Comparison of ENCODE assay signal across 9 mouse cellular contexts in genomic region chr1:75486561-75486960, GRCm38 (mm10). TPM values are rescaled to one million over a fixed set of nuclear protein-coding genes. Genes with fewer than 3 reads are reported as not detected.
DNase-seq lines count a peak whose midpoint lies in the region; ATAC-seq and TF ChIP-seq lines count a peak whose summit lies in the region.
"Had no signal": no experiment of that assay in that cellular context is flagged by ENCODE, and none has a peak within 500 bp of the region (broad histone marks: within the 10 kb centered on the region; RNA-seq: fewer than 3 reads in every experiment).

No protein-coding gene starts in this region.

- peak overlapping the region; percentile 91 for H3K4me2 ChIP-seq in hindbrain, embryonic 16.5 days (ENCODE audit: low read length)
- peak overlapping the region; percentile 89 for H3K4me2 ChIP-seq in limb, embryonic 15.5 days

- in situ Hi-C loops in ES-E14 (cut with MboI; ENCODE audit: low sequenced_read_pairs in 2 of 2, unreplicated experiment in 2 of 2), result no loop called here

- no peaks in the 10 kb centered on the region for H3K9me3 ChIP-seq in ES-E14 (ENCODE audit: control insufficient read depth, insufficient read depth, low read depth, low read length)
- no peaks in the 10 kb centered on the region for H3K9me3 ChIP-seq in hindbrain, embryonic 16.5 days (ENCODE audit: control insufficient read depth, low read length)
- no peaks in the 10 kb centered on the region for H3K9me3 ChIP-seq in limb, embryonic 15.5 days

- H3K27ac ChIP-seq in ES-E14 (ENCODE audit: insufficient read depth, low read depth, low read length, poor library complexity, severe bottlenecking), result no peak overlapping the region
- H3K27ac ChIP-seq in hindbrain, embryonic 16.5 days (ENCODE audit: low read depth, low read length), result no peak overlapping the region
- H3K27ac ChIP-seq in limb, embryonic 15.5 days, result no peak overlapping the region

- peak overlapping the region; percentile 80 to 93; a peak in 3 of 4 replicates for H3K4me3 ChIP-seq in ES-E14 (ENCODE audit: insufficient read depth in 1 of 2, low read depth in 1 of 2, low read length in 2 of 2, poor library complexity in 1 of 2, severe bottlenecking in 1 of 2)
- no peak overlapping the region; the same call in 1 of the 2 replicates for H3K4me3 ChIP-seq in hindbrain, embryonic 16.5 days (ENCODE audit: low read length)
- no peak overlapping the region for H3K4me3 ChIP-seq in limb, embryonic 15.5 days

- H3K36me3 ChIP-seq in ES-E14 (ENCODE audit: control insufficient read depth, insufficient read depth, low read length, poor library complexity, severe bottlenecking), result no peaks in the 10 kb centered on the region
- H3K36me3 ChIP-seq in hindbrain, embryonic 16.5 days (ENCODE audit: control insufficient read depth, insufficient read depth, low read length), result peaks cover 18% of the 10 kb centered on the region
- H3K36me3 ChIP-seq in limb, embryonic 15.5 days, result peaks cover 37% of the 10 kb centered on the region

- WGBS in hindbrain, embryonic 16.5 days, result 10% methylated on average over 24 of the region's 24 CpGs
- WGBS in limb, embryonic 15.5 days, result 6% methylated on average over 24 of the region's 24 CpGs

- peak; percentile 32 for DNase-seq in CD4-positive, CD25-positive, alpha-beta regulatory T cell, adult 2 months (ENCODE audit: low read depth, low spot score)
- no peak for DNase-seq in ES-E14 (ENCODE audit: low read depth, low spot score)
- no peak for DNase-seq in lung, postnatal 14 days
- no peak for DNase-seq in right cerebral cortex, postnatal 10 days (ENCODE audit: low spot score in 2 of 2)
- no peak for DNase-seq in cerebellum, postnatal 4 days (ENCODE audit: low spot score in 2 of 2)

- H3K27me3 ChIP-seq in hindbrain, embryonic 16.5 days (replicated peaks; ENCODE audit: control insufficient read depth, insufficient read depth, low read length), result peaks cover 24% of the 10 kb centered on the region
- peaks cover 78% of the 10 kb centered on the region for H3K27me3 ChIP-seq in limb, embryonic 15.5 days

- ATAC-seq in CD4-positive, CD25-positive, alpha-beta regulatory T cell, adult 4 months, result no peak
- ATAC-seq in hindbrain, embryonic 16.5 days, result 0 out of 2 replicates have a peak, but pooled peaks have one; percentile 5
- ATAC-seq in limb, embryonic 15.5 days (ENCODE audit: insufficient number of reproducible peaks, low FRiP score, low TSS enrichment, low read depth), result no peak

- H3K4me1 ChIP-seq in ES-E14 (ENCODE audit: control insufficient read depth in 2 of 2, insufficient read depth in 2 of 2, low read length in 2 of 2, poor library complexity in 1 of 2), result peaks cover 5 to 14% of the 10 kb centered on the region in 2 experiments; a peak in 2 of 4 replicates
- H3K4me1 ChIP-seq in hindbrain, embryonic 16.5 days (ENCODE audit: control insufficient read depth, insufficient read depth, low read depth, low read length), result peaks cover 12% of the 10 kb centered on the region
- H3K4me1 ChIP-seq in limb, embryonic 15.5 days, result peaks cover 24% of the 10 kb centered on the region

- H3K9ac ChIP-seq in ES-E14 (ENCODE audit: insufficient read depth, low read depth, low read length, poor library complexity, severe bottlenecking), result no peak overlapping the region; the same call in 1 of the 2 replicates
- H3K9ac ChIP-seq in hindbrain, embryonic 16.5 days (ENCODE audit: low read depth, low read length), result no peak overlapping the region
- no peak overlapping the region for H3K9ac ChIP-seq in limb, embryonic 15.5 days

TF ChIP-seq in ES-E14, 5 proteins besides CTCF, POLR2A, EP300 and RAD21:
- no peak for TF ChIP-seq CHD2 (IDR thresholded peaks at IDR 0.05; ENCODE audit: low read depth, low read length)
- TF ChIP-seq ZNF384 (IDR thresholded peaks at IDR 0.05; ENCODE audit: low read depth, low read length), result no peak
- TF ChIP-seq HCFC1 (IDR thresholded peaks at IDR 0.05; ENCODE audit: borderline replicate concordance, insufficient read depth, low read length), result no peak
- no peak for TF ChIP-seq MAFK (IDR thresholded peaks at IDR 0.05; ENCODE audit: insufficient read depth, low read depth, low read length)
- TF ChIP-seq ZC3H11A (IDR thresholded peaks at IDR 0.05; ENCODE audit: borderline replicate concordance, low read depth, low read length), result no peak

RNA-seq across cellular contexts. Expression of gene Tmem198, which starts 7.2 kb away (rescaled TPM):
- polyA plus RNA-seq in CD4-positive, CD25-positive, alpha-beta regulatory T cell, adult 4 months (2017; shearing (Covaris generic)), result not detected
- 1.6 TPM in 2 replicates for total RNA-seq in ES-E14 (2012; rRNA removed)
- 50.5 and 52.5 TPM in 2 replicates for polyA plus RNA-seq in hindbrain, embryonic 16.5 days (2015; fragmentation: Nextera tagmentation; extraction: Ambion mirVana)
- 0.74 and 0.79 TPM in 2 replicates for polyA plus RNA-seq in limb, embryonic 15.5 days (2015; fragmentation: Nextera tagmentation; extraction: Ambion mirVana)
- total RNA-seq: hematopoietic stem cell, adult 5-6 weeks had no signal

RNA-seq across cellular contexts. Expression of gene Chpf, which starts 7.5 kb away (rescaled TPM):
- polyA plus RNA-seq in CD4-positive, CD25-positive, alpha-beta regulatory T cell, adult 4 months (2017; shearing (Covaris generic)), result 1 to 10 TPM; 5.2 to 5.6 TPM
- 43.5 and 80.3 TPM in 2 replicates for total RNA-seq in ES-E14 (2012; rRNA removed)
- 42.1 and 46.4 TPM in 2 replicates for polyA plus RNA-seq in hindbrain, embryonic 16.5 days (2015; fragmentation: Nextera tagmentation; extraction: Ambion mirVana)
- 51.7 and 58.8 TPM in 2 replicates for polyA plus RNA-seq in limb, embryonic 15.5 days (2015; fragmentation: Nextera tagmentation; extraction: Ambion mirVana)

RNA-seq across cellular contexts. Expression of gene Obsl1, which starts 19.7 kb away (rescaled TPM):
- polyA plus RNA-seq in CD4-positive, CD25-positive, alpha-beta regulatory T cell, adult 4 months (2017; shearing (Covaris generic)), result not detected
- 45.0 and 52.2 TPM in 2 replicates for total RNA-seq in ES-E14 (2012; rRNA removed)
- polyA plus RNA-seq in hindbrain, embryonic 16.5 days (2015; fragmentation: Nextera tagmentation; extraction: Ambion mirVana), result 25.4 and 26.1 TPM in 2 replicates
- 83.7 and 90.9 TPM in 2 replicates for polyA plus RNA-seq in limb, embryonic 15.5 days (2015; fragmentation: Nextera tagmentation; extraction: Ambion mirVana)

RNA-seq across cellular contexts. Expression of gene Inha, which starts 20.3 kb away (rescaled TPM):
- not detected for polyA plus RNA-seq in CD4-positive, CD25-positive, alpha-beta regulatory T cell, adult 4 months (2017; shearing (Covaris generic))
- total RNA-seq in ES-E14 (2012; rRNA removed), result 0.80 and 1.6 TPM in 2 replicates
- 17.9 and 18.7 TPM in 2 replicates for polyA plus RNA-seq in hindbrain, embryonic 16.5 days (2015; fragmentation: Nextera tagmentation; extraction: Ambion mirVana)
- 11.2 and 12.2 TPM in 2 replicates for polyA plus RNA-seq in limb, embryonic 15.5 days (2015; fragmentation: Nextera tagmentation; extraction: Ambion mirVana)

RNA-seq across cellular contexts. Expression of gene Stk11ip, which starts 34.8 kb away (rescaled TPM):
- polyA plus RNA-seq in CD4-positive, CD25-positive, alpha-beta regulatory T cell, adult 4 months (2017; shearing (Covaris generic)), result 10 to 100 TPM in 1 of 2 experiments, 1 to 10 TPM in 1; 10.0 to 18.3 TPM
- 26.8 and 41.8 TPM in 2 replicates for total RNA-seq in ES-E14 (2012; rRNA removed)
- 20.4 and 23.9 TPM in 2 replicates for polyA plus RNA-seq in hindbrain, embryonic 16.5 days (2015; fragmentation: Nextera tagmentation; extraction: Ambion mirVana)
- polyA plus RNA-seq in limb, embryonic 15.5 days (2015; fragmentation: Nextera tagmentation; extraction: Ambion mirVana), result 19.9 and 20.2 TPM in 2 replicates

Comparison
In these comparisons a context has a peak if more than half of its experiments do, and no peak if none do; other contexts are left out.
1. H3K4me3 ChIP-seq: peak in ES-E14 (2 of 2); none in hindbrain, embryonic 16.5 days (single experiment) and limb, embryonic 15.5 days (single experiment).
2. RNA of gene Tmem198, which starts 7.2 kb away (polyA plus RNA-seq): 50.5 to 52.5 TPM in hindbrain, embryonic 16.5 days; 0.74 to 0.79 TPM in limb, embryonic 15.5 days and not detected in CD4-positive, CD25-positive, alpha-beta regulatory T cell, adult 4 months; every median in the first group is over 10 times any median in the second.
3. RNA of gene Obsl1, which starts 19.7 kb away (polyA plus RNA-seq): 83.7 to 90.9 TPM in limb, embryonic 15.5 days and 25.4 to 26.1 TPM in hindbrain, embryonic 16.5 days; not detected in CD4-positive, CD25-positive, alpha-beta regulatory T cell, adult 4 months; every median in the first group is over 10 times any median in the second.